Mouse (Mus musculus) regulatory T cell (primary cell): ENCODE data around the gene Wrap53.
"Not testable (repeated sequence)": the region's sequence is repeated elsewhere in the genome, so short reads cannot be mapped to it uniquely, and the experiment has no call there.

Experiments used
- in situ Hi-C: fragments of 300-600 bp; cut with MboI, MseI; formaldehyde crosslinking; loops from one replicate; pipeline ENCODE4 v1.15.1; 2025; ENCODE audit warnings: high pct_unique_total_duplicates

Gene Wrap53

GRCm38 (mm10) chr11:69532480-69533150, 47.4 kb downstream of the Wrap53 start:
- in situ Hi-C loops = no loop called here

- in situ Hi-C loops = not testable (repeated sequence)
Measured at GRCm38 (mm10) chr11:69530755-69531154, 49.3 kb downstream of the Wrap53 start.

GRCm38 (mm10) chr11:69530281-69530680, 49.8 kb downstream of the Wrap53 start:
- in situ Hi-C loops = not testable (repeated sequence)

GRCm38 (mm10) chr11:69528031-69528390, 52.0 kb downstream of the Wrap53 start:
- in situ Hi-C loops = loop anchor here (5.0 kb wide), 1 partner anchor 41 kb away; no protein-coding TSS in a partner anchor

GRCm38 (mm10) chr11:69527098-69528030, 52.7 kb downstream of the Wrap53 start:
- in situ Hi-C loops = loop anchor here (5.0 kb wide), 1 partner anchor 40 kb away; no protein-coding TSS in a partner anchor

- in situ Hi-C loops = loop anchor here (5.0 kb wide), 1 partner anchor 39 kb away; no protein-coding TSS in a partner anchor
Measured at GRCm38 (mm10) chr11:69526631-69527030, 53.4 kb downstream of the Wrap53 start.

- in situ Hi-C loops = loop anchor here (5.0 kb wide), 1 partner anchor 38 kb away; no protein-coding TSS in a partner anchor
Measured at GRCm38 (mm10) chr11:69525661-69526060, 54.4 kb downstream of the Wrap53 start.

GRCm38 (mm10) chr11:69523651-69524050, 56.4 kb downstream of the Wrap53 start:
- in situ Hi-C loops = no loop called here

- in situ Hi-C loops = no loop called here
Measured at GRCm38 (mm10) chr11:69521526-69522149, 58.4 kb downstream of the Wrap53 start.

GRCm38 (mm10) chr11:69519976-69520375, 60.1 kb downstream of the Wrap53 start:
- in situ Hi-C loops = loop anchor here (5.0 kb wide), 1 partner anchor 118 kb away; no protein-coding TSS in a partner anchor

GRCm38 (mm10) chr11:69516661-69517060, 63.4 kb downstream of the Wrap53 start:
- in situ Hi-C loops = loop anchor here (5.0 kb wide), 1 partner anchor 114 kb away; no protein-coding TSS in a partner anchor

GRCm38 (mm10) chr11:69516151-69516640, 63.9 kb downstream of the Wrap53 start:
- in situ Hi-C loops = loop anchor here (5.0 kb wide), 1 partner anchor 114 kb away; no protein-coding TSS in a partner anchor

GRCm38 (mm10) chr11:69513840-69514239, 66.2 kb downstream of the Wrap53 start:
- in situ Hi-C loops = loop anchor here (5.0 kb wide), 1 partner anchor 257 kb away; no protein-coding TSS in a partner anchor
